Mouse (Mus musculus) spleen, adult 2 months (tissue): ENCODE measurements at regions not wholly inside any gene's neighbourhood (a gene's known extent, or its start where the extent isn't known, plus 50 kb on each side); places are given as distances from the start of the nearest gene placed in this dataset.

Experiments
- CTCF ChIP-seq: fragments of 200-500 bp; IDR thresholded peaks from 2 replicates; pipeline ENCODE4 v1.5.1; 2011; ENCODE audit warnings: mild to moderate bottlenecking, inconsistent platforms; ENCODE audit not compliant: insufficient read depth, insufficient read length, insufficient replicate concordance; ENCODE audit errors: extremely low read depth
- POLR2A ChIP-seq: fragments of 200-500 bp; IDR thresholded peaks from 2 replicates; pipeline ENCODE4 v1.6.1; 2011; ENCODE audit warnings: low read depth, low read length, inconsistent platforms

DNA sequence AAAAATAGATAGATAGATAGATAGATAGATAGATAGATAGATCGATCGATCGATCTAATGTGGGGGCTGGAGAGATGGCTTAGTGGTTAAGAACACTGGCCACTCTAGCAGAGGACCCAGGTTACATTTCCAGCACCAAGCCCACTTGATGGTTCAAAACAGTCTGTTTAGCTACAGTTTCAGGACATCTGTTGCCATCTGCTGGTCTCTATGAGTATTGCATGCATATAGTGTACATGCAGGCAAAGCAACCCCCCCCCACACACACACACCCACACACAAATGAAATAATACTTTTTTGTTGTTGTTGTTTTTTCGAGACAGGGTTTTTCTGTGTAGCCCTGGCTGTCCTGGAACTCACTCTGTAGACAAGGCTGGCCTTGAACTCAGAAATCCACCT, 89.8 kb upstream of the Med14 start:
- no peak for TF ChIP-seq CTCF
- TF ChIP-seq POLR2A = no peak
